Mouse (Mus musculus) midbrain, embryonic 12.5 days (tissue): ENCODE results near the gene Plau. TPM values are rescaled to one million over a fixed set of nuclear protein-coding genes. Genes with fewer than 3 reads are reported as not detected.

Experiments used
- ATAC-seq: fragments of 200-750 bp; cut with Nextera tagmentation; 2 replicates; pipeline ENCODE4 v1.8.0; 2017; ENCODE audit warnings: low read depth, moderate TSS enrichment, moderate library complexity; ENCODE audit not compliant: low FRiP score
- H3K27ac ChIP-seq: fragments of 300-500 bp; sonication (generic); replicated peaks from 2 replicates; pipeline ENCODE4 v1.5.1; 2016; ENCODE audit warnings: mild to moderate bottlenecking
- H3K27me3 ChIP-seq: fragments of 300-500 bp; sonication (generic); 2 replicates; pipeline ENCODE4 v1.6.1; 2016; ENCODE audit warnings: mild to moderate bottlenecking
- H3K36me3 ChIP-seq: fragments of 300-500 bp; sonication (generic); 2 replicates; pipeline ENCODE4 v1.6.1; 2016
- H3K4me1 ChIP-seq: fragments of 300-500 bp; sonication (generic); 2 replicates; pipeline ENCODE4 v1.6.1; 2016
- H3K4me2 ChIP-seq: fragments of 300-500 bp; sonication (generic); replicated peaks from 2 replicates; pipeline ENCODE4 v1.6.1; 2016; ENCODE audit warnings: mild to moderate bottlenecking, moderate library complexity
- H3K4me3 ChIP-seq: fragments of 300-500 bp; sonication (generic); 2 replicates; pipeline ENCODE4 v1.5.1; 2016; ENCODE audit warnings: mild to moderate bottlenecking
- H3K9ac ChIP-seq: fragments of 300-500 bp; sonication (generic); replicated peaks from 2 replicates; pipeline ENCODE4 v1.6.1; 2016; ENCODE audit warnings: mild to moderate bottlenecking, moderate library complexity
- H3K9me3 ChIP-seq: fragments of 300-500 bp; sonication (generic); 2 replicates; pipeline ENCODE4 v1.6.1; 2016; ENCODE audit warnings: mild to moderate bottlenecking
- WGBS: fragments of 180-500 bp; shearing (Covaris S2); methylation state at CpG from one replicate; pipeline ENCODE4 v1.1.7; 2016; 5-methylcytosine and 5-hydroxymethylcytosine counted together
- polyA plus RNA-seq: library from polyadenylated mRNA; unstranded; fragments of >200 nt; fragmentation: Nextera tagmentation; extraction: Ambion mirVana; gene quantifications from 2 replicates; pipeline ENCODE4 v1.2.1, GENCODE M21; 2016

The Plau gene
- polyA plus RNA-seq, 1 experiment from 2014 or later, result 0.29 TPM

DNA sequence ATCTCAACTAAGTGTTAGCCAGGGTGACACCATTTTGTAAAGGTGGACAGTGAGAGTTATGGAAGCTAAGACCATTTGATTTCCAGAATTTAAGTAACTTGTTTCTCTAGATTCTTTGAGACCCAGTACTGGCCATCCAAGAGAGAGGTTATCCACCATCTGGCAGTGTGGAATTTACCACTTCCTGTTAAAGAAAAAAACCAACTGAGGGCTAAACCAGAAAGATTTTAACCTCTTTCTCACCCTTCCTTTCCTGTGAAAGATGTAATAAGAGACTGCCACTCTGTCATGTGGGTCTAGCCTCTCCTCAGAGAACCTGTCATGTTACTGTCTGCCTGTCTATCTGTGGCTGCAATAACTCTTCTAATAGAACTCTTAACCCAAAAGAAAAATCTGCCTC lies 26.6 kb upstream of the Plau start:
- Histone ChIP-seq H3K27ac (no peak overlapping the region), H3K4me1 (no peaks in the 10 kb centered on the region), H3K4me2 (no peak overlapping the region), H3K4me3 (no peak overlapping the region), H3K9ac (no peak overlapping the region), H3K36me3 (no peaks in the 10 kb centered on the region), H3K9me3 (no peaks in the 10 kb centered on the region), H3K27me3 (no peaks in the 10 kb centered on the region)
- ATAC-seq, result no peak

GRCm38 (mm10) chr14:20811236-20811635 lies 25.2 kb upstream of the Plau start:
- no peak overlapping the region for H3K27ac ChIP-seq
- H3K9ac ChIP-seq, result no peak overlapping the region
- no peak overlapping the region for H3K4me3 ChIP-seq
- WGBS, result 92% methylated on average over 8 of the region's 8 CpGs
- no peak overlapping the region for H3K4me2 ChIP-seq
- no peak for ATAC-seq
- H3K27me3 ChIP-seq, result no peaks in the 10 kb centered on the region
- no peaks in the 10 kb centered on the region for H3K36me3 ChIP-seq
- 0 out of 2 replicates have a peak, but pooled peaks cover 2% of the 10 kb centered on the region for H3K9me3 ChIP-seq
- H3K4me1 ChIP-seq, result no peaks in the 10 kb centered on the region

DNA sequence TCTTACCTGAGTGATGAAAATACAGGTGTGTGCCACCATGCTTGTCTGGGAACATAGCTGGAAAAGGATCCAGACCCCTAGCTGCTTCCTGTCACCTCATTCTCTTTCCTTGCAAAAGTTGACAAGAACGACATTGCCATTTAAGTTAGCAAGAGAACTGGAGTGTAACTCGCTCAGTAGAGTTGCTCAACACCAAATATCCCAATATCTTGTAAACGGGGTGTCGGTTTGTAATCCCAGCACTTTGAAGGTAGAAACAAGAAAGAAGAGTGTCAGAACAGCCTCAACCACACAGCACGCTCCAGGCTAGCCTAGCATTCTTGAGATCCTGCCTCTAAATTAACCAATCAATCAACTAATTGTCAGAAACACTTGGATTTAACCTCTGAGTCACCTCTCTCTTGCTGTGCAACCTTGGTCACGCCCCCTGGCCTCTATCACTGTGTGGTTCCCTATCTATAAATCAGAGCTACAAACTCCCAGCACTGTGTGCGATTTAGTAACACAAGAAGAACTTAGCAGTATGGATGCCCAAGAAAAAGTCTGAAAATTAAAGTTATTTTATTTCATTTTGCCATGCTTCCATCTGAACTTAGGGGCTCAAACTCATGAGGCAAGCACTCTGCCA lies 24.6 kb upstream of the Plau start:
- H3K27ac ChIP-seq, result no peak overlapping the region
- no peak overlapping the region for H3K4me2 ChIP-seq
- H3K36me3 ChIP-seq, result no peaks in the 10 kb centered on the region
- 0 out of 2 replicates have a peak, but pooled peaks cover 6% of the 10 kb centered on the region for H3K9me3 ChIP-seq
- no peak for ATAC-seq
- no peak overlapping the region for H3K9ac ChIP-seq
- no peaks in the 10 kb centered on the region for H3K4me1 ChIP-seq
- H3K4me3 ChIP-seq, result no peak overlapping the region
- 86% methylated on average over 7 of the region's 7 CpGs for WGBS
- H3K27me3 ChIP-seq, result no peaks in the 10 kb centered on the region

DNA sequence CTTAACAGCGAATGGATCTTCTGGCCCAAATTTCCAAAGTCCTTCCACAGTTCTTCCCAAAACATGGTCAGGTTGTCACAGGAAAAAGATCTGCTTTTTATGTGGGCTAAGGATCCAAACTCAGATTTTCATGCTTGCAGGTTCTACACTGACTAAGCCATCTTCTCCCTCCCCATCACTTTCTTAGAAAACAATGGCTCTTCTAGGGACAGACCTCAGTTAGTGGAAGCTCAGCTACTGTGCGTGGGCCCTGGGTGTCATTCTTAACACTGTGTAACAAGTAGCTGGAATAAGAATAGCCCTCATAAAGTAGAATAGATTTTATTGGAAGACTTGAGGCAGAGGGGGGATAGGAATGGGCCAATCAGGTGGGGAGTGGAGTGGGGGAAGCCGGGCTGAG lies 21.0 kb upstream of the Plau start:
- no peak overlapping the region for H3K4me3 ChIP-seq
- H3K4me1 ChIP-seq, result no peaks in the 10 kb centered on the region
- WGBS, result 91% methylated on average over 3 of the region's 3 CpGs
- H3K4me2 ChIP-seq, result no peak overlapping the region
- 0 out of 2 replicates have a peak, but pooled peaks cover 6% of the 10 kb centered on the region for H3K9me3 ChIP-seq
- H3K9ac ChIP-seq, result no peak overlapping the region
- no peak overlapping the region for H3K27ac ChIP-seq
- no peak for ATAC-seq
- no peaks in the 10 kb centered on the region for H3K27me3 ChIP-seq
- H3K36me3 ChIP-seq, result no peaks in the 10 kb centered on the region

DNA sequence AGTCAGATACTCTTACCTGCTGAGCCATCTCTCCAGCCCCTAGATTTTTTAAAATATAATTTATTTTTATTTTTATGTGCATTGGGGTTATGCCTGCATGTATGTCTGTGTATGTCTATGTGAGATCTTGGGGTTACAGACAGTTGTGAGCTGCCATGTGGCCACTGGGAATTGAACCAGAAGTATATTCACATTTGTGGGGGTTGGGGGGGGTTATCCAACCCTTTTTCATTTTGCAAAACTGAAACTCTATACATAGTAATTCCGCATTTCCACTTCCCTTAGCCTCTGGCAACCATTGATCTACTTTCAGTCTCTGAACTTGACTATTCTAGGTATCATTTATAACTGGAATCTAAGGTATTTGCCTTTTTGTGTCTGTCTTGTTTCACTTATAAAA lies 11.9 kb upstream of the Plau start:
- H3K36me3 ChIP-seq, result no peaks in the 10 kb centered on the region
- H3K4me2 ChIP-seq, result no peak overlapping the region
- H3K27ac ChIP-seq, result no peak overlapping the region
- no peak overlapping the region for H3K9ac ChIP-seq
- H3K9me3 ChIP-seq, result no peaks in the 10 kb centered on the region
- no peak for ATAC-seq
- H3K4me1 ChIP-seq, result no peaks in the 10 kb centered on the region
- no peaks in the 10 kb centered on the region for H3K27me3 ChIP-seq
- WGBS, result 91% methylated on average over 1 of the region's 1 CpGs
- H3K4me3 ChIP-seq, result no peak overlapping the region

- no peak overlapping the region for H3K4me3 ChIP-seq
- H3K27ac ChIP-seq, result no peak overlapping the region
- no peaks in the 10 kb centered on the region for H3K36me3 ChIP-seq
- H3K27me3 ChIP-seq, result no peaks in the 10 kb centered on the region
- ATAC-seq, result no peak
- WGBS, result 90% methylated on average over 2 of the region's 2 CpGs
- H3K9ac ChIP-seq, result no peak overlapping the region
- H3K4me1 ChIP-seq, result no peaks in the 10 kb centered on the region
- H3K9me3 ChIP-seq, result no peaks in the 10 kb centered on the region
- H3K4me2 ChIP-seq, result no peak overlapping the region
Observed at GRCm38 (mm10) chr14:20825516-20825915, 10.9 kb upstream of the Plau start.

- no peak for ATAC-seq
- WGBS, result 87% methylated on average over 8 of the region's 8 CpGs
- Histone ChIP-seq H3K9me3 (no peaks in the 10 kb centered on the region), H3K4me1 (no peaks in the 10 kb centered on the region), H3K4me3 (no peak overlapping the region), H3K36me3 (no peaks in the 10 kb centered on the region), H3K9ac (no peak overlapping the region), H3K27ac (no peak overlapping the region), H3K4me2 (no peak overlapping the region), H3K27me3 (no peaks in the 10 kb centered on the region)
Observed at GRCm38 (mm10) chr14:20827061-20827460, 9.4 kb upstream of the Plau start.

DNA sequence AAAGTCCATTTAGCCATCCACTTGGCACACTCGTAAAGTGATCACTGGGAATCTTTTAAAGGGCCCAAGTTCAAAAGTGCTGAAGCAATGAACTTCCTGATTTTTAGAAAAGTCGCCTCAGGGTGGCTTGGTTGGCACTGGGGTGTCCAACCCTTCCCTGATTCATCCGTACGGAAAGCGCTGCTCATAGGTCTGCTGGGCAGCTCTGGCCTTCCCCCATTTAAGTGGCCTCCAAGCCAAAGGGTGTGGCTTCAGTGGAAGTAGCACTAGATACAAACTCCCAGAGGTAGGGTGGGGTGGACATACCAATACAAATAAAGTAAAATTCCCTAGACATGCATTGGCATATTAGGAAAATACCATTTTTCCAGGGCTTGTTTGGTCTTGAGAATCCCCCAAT lies 9.0 kb upstream of the Plau start:
- Histone ChIP-seq H3K36me3 (no peaks in the 10 kb centered on the region), H3K4me1 (no peaks in the 10 kb centered on the region), H3K4me3 (no peak overlapping the region), H3K4me2 (no peak overlapping the region), H3K9me3 (no peaks in the 10 kb centered on the region), H3K27me3 (no peaks in the 10 kb centered on the region), H3K27ac (no peak overlapping the region), H3K9ac (no peak overlapping the region)
- WGBS, result 86% methylated on average over 5 of the region's 5 CpGs
- ATAC-seq, result no peak

DNA sequence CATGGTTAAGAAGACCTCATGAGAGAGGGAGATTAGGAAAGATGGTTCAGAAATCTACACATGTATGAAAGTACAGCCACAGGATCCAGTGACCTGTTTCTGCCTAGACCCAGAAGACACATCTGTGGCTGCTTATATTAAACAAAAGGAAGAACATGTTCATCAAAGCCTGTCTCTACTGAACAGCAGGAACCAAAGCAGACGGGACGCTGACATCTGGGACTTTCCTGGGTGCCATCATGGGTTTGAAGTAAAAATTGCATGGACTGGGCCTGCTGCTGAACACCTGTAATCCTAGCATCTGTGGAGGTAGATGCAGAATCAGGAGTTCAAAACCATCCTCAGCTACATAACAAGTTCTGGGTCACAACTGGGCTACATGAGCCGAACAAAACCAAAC lies 7.9 kb upstream of the Plau start:
- 88% methylated on average over 3 of the region's 3 CpGs for WGBS
- H3K27ac ChIP-seq, result no peak overlapping the region
- H3K4me1 ChIP-seq, result no peaks in the 10 kb centered on the region
- H3K9me3 ChIP-seq, result no peaks in the 10 kb centered on the region
- no peak for ATAC-seq
- H3K4me3 ChIP-seq, result no peak overlapping the region
- H3K4me2 ChIP-seq, result no peak overlapping the region
- no peaks in the 10 kb centered on the region for H3K27me3 ChIP-seq
- H3K9ac ChIP-seq, result no peak overlapping the region
- H3K36me3 ChIP-seq, result no peaks in the 10 kb centered on the region

DNA sequence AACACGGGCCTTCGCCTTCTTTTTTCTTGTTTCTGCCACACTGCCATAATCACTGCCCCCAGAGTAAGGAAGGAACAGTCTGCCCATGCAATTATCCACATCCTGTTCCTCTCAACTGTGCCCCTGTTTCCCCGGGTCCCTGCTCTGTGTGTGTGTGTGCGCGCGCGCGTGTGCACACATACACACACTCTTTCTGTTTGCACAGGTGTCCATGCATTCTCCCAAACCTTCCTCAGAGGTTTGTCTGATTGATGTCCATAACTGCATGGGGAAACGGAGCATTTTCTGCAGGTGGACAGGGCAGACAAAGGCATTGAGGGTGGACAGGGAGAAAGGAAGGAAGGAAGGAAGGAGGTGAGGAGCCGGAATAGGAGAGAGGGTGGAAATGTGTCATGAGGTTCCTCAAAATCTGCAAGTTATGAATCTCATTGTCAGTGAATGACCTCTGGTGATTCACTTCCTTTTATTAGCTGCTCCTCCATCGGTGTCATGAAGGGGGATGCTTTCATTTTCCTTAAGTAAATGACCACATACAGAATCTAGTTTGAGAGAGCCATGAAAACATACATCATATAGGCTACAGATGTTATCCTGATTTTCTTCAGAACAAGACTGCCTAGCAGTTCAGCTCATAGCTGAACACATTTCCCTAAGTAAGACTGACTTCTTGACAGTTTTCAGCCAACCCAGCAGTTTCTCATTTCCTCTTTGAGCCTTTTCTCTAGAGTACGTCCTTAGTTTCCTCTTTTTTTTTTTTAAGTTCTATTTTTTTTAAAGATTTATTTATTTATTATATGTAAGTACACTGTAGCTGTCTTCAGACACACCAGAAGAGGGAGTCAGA lies 6.7 kb upstream of the Plau start:
- no peak for ATAC-seq
- Histone ChIP-seq H3K9ac (no peak overlapping the region), H3K36me3 (no peaks in the 10 kb centered on the region), H3K27me3 (no peaks in the 10 kb centered on the region), H3K27ac (no peak overlapping the region), H3K9me3 (no peaks in the 10 kb centered on the region), H3K4me3 (no peak overlapping the region), H3K4me2 (no peak overlapping the region), H3K4me1 (no peaks in the 10 kb centered on the region)
- WGBS, result 91% methylated on average over 12 of the region's 12 CpGs

- Histone ChIP-seq H3K4me2 (no peak overlapping the region), H3K36me3 (no peaks in the 10 kb centered on the region), H3K4me1 (0 out of 2 replicates have a peak, but pooled peaks cover 2% of the 10 kb centered on the region), H3K27ac (no peak overlapping the region), H3K27me3 (no peaks in the 10 kb centered on the region), H3K4me3 (no peak overlapping the region), H3K9me3 (no peaks in the 10 kb centered on the region), H3K9ac (no peak overlapping the region)
- ATAC-seq, result no peak
- WGBS, result 86% methylated on average over 9 of the region's 9 CpGs
Observed at GRCm38 (mm10) chr14:20831141-20831910, 5.1 kb upstream of the Plau start.

- Histone ChIP-seq H3K4me2 (no peak overlapping the region), H3K4me3 (no peak overlapping the region), H3K9ac (no peak overlapping the region), H3K9me3 (no peaks in the 10 kb centered on the region), H3K4me1 (peaks cover 4% of the 10 kb centered on the region), H3K27ac (no peak overlapping the region), H3K36me3 (no peaks in the 10 kb centered on the region), H3K27me3 (peaks cover 4% of the 10 kb centered on the region; the same call in 1 of the 2 replicates)
- no peak for ATAC-seq
- WGBS, result 71% methylated on average over 1 of the region's 1 CpGs
Observed at GRCm38 (mm10) chr14:20831915-20832314, 4.5 kb upstream of the Plau start.
